Mouse (Mus musculus) heart, adult 2 months (tissue): ENCODE results near the gene D430041D05Rik.

Experiments
- CTCF ChIP-seq: fragments of 200-600 bp; IDR thresholded peaks from 2 replicates; pipeline ENCODE4 v1.8.1; 2022; ENCODE audit warnings: antibody characterized with exemption, mild to moderate bottlenecking, moderate library complexity
- POLR2A ChIP-seq: fragments of 200-500 bp; IDR thresholded peaks from 2 replicates; pipeline ENCODE4 v1.6.1; 2011; ENCODE audit warnings: mild to moderate bottlenecking, low read depth, low read length, control low read depth; ENCODE audit not compliant: insufficient read depth

GRCm38 (mm10) chr2:104209408-104209807, 201.4 kb downstream of the D430041D05Rik start:
- TF ChIP-seq CTCF (no peak), POLR2A (no peak)
